Mouse (Mus musculus) C2C12 (cell line): Measurements from ENCODE around the gene Tbc1d17.

Source experiments
- CEBPB ChIP-seq: IDR thresholded peaks from one replicate; pipeline ENCODE4 v1.6.1; 2011; ENCODE audit warnings: low read depth, mild to moderate bottlenecking, control low read depth, moderate library complexity
- CTCF ChIP-seq: IDR thresholded peaks from one replicate; pipeline ENCODE4 v1.5.1; 2011; ENCODE audit not compliant: control insufficient read depth, insufficient read depth, insufficient read length
- FOSL1 ChIP-seq: IDR thresholded peaks from one replicate; pipeline ENCODE4 v1.8.0; 2011; ENCODE audit warnings: mild to moderate bottlenecking, low read length; ENCODE audit not compliant: poor library complexity, insufficient read depth, severe bottlenecking
- MAX ChIP-seq: IDR thresholded peaks from one replicate; pipeline ENCODE4 v1.6.1; 2011; ENCODE audit warnings: mild to moderate bottlenecking, control low read depth
- MYOD1 ChIP-seq: IDR thresholded peaks from one replicate; pipeline ENCODE4 v1.6.1; 2011; ENCODE audit warnings: low read depth; ENCODE audit not compliant: control insufficient read depth, insufficient read length
- MYOG ChIP-seq: IDR thresholded peaks from one replicate; pipeline ENCODE4 v1.6.1; 2011; ENCODE audit not compliant: control insufficient read depth, insufficient read length; ENCODE audit errors: extremely low read depth
- USF1 ChIP-seq: IDR thresholded peaks from one replicate; pipeline ENCODE4 v1.6.1; 2011; ENCODE audit warnings: low read depth, mild to moderate bottlenecking, control low read depth, moderate library complexity

- no peak for TF ChIP-seq CTCF
- TF ChIP-seq MYOG = no peak
- no peak for TF ChIP-seq MAX
- no peak for TF ChIP-seq MYOD1
- TF ChIP-seq USF1 = no peak
- no peak for TF ChIP-seq CEBPB
- TF ChIP-seq FOSL1 = no peak
Observed at GRCm38 (mm10) chr7:44888256-44889105, 39.6 kb upstream of the Tbc1d17 start.
